8 mouse cellular contexts compared by ENCODE assay signal in genomic region chr1:78781899-78782298, GRCm38 (mm10). TPM values are rescaled to one million over a fixed set of nuclear protein-coding genes. Genes with fewer than 3 reads are reported as not detected.
DNase-seq lines count a peak whose midpoint lies in the region; ATAC-seq and TF ChIP-seq lines count a peak whose summit lies in the region.

No protein-coding gene starts in this region.

- no peak for TF ChIP-seq CTCF in lung, embryonic 14.5 days (IDR thresholded peaks at IDR 0.05; ENCODE audit: low read depth)

- H3K4me1 ChIP-seq in lung, embryonic 14.5 days (ENCODE audit: insufficient read depth): no peaks in the 10 kb centered on the region
- H3K4me1 ChIP-seq in hindbrain, embryonic 14.5 days (replicated peaks; ENCODE audit: control insufficient read depth, insufficient read depth, low read length): 0 out of 2 replicates have a peak, but pooled peaks cover 4% of the 10 kb centered on the region
- H3K4me1 ChIP-seq in neural tube, embryonic 12.5 days: no peaks in the 10 kb centered on the region

- H3K36me3 ChIP-seq in lung, embryonic 14.5 days (ENCODE audit: insufficient read depth): no peaks in the 10 kb centered on the region
- no peaks in the 10 kb centered on the region for H3K36me3 ChIP-seq in hindbrain, embryonic 14.5 days (replicated peaks; ENCODE audit: control insufficient read depth, insufficient read depth)
- H3K36me3 ChIP-seq in neural tube, embryonic 12.5 days: no peaks in the 10 kb centered on the region

- no peak overlapping the region for H3K27ac ChIP-seq in lung, embryonic 14.5 days (ENCODE audit: low read depth)
- peak overlapping the region; percentile 29; the same call in 1 of the 2 replicates for H3K27ac ChIP-seq in hindbrain, embryonic 14.5 days
- H3K27ac ChIP-seq in neural tube, embryonic 12.5 days: no peak overlapping the region

- no peak overlapping the region for H3K9ac ChIP-seq in lung, embryonic 14.5 days
- no peak overlapping the region for H3K9ac ChIP-seq in hindbrain, embryonic 14.5 days
- no peak overlapping the region for H3K9ac ChIP-seq in neural tube, embryonic 12.5 days

- WGBS in lung, embryonic 14.5 days: 23% methylated on average over 5 of the region's 5 CpGs
- WGBS in hindbrain, embryonic 14.5 days: 40% methylated on average over 5 of the region's 5 CpGs
- WGBS in neural tube, embryonic 12.5 days: 60% methylated on average over 5 of the region's 5 CpGs

- DNase-seq in cerebellum, postnatal 10 days: peak; percentile 42 to 56
- no peak for DNase-seq in cerebellum, adult 9-10 months
- DNase-seq in lung, embryonic 14.5 days: peak; percentile 94
- no peak for DNase-seq in lung, postnatal 4 days
- DNase-seq in hindbrain, embryonic 14.5 days (ENCODE audit: low spot score): peak; percentile 73
- DNase-seq in layer of hippocampus, adult 18-20 months (ENCODE audit: low spot score in 2 of 2): no peak
- no peak for DNase-seq in cerebellum, adult 11 months

- H3K9me3 ChIP-seq in lung, embryonic 14.5 days (ENCODE audit: low read depth, low read length): no peaks in the 10 kb centered on the region
- H3K9me3 ChIP-seq in hindbrain, embryonic 14.5 days (ENCODE audit: control insufficient read depth, low read length): no peaks in the 10 kb centered on the region
- H3K9me3 ChIP-seq in neural tube, embryonic 12.5 days: no peaks in the 10 kb centered on the region

- peak; percentile 97 for ATAC-seq in lung, embryonic 14.5 days (ENCODE audit: insufficient read depth)
- peak; percentile 64; the same call in 1 of the 2 replicates for ATAC-seq in hindbrain, embryonic 14.5 days (ENCODE audit: low FRiP score)
- ATAC-seq in neural tube, embryonic 12.5 days (ENCODE audit: low FRiP score, low read depth): peak; percentile 50

- H3K4me2 ChIP-seq in lung, embryonic 14.5 days: no peak overlapping the region
- H3K4me2 ChIP-seq in hindbrain, embryonic 14.5 days (replicated peaks): no peak overlapping the region
- no peak overlapping the region for H3K4me2 ChIP-seq in neural tube, embryonic 12.5 days (replicated peaks)

- H3K27me3 ChIP-seq in lung, embryonic 14.5 days (ENCODE audit: insufficient read depth, low read length): no peaks in the 10 kb centered on the region
- no peaks in the 10 kb centered on the region for H3K27me3 ChIP-seq in hindbrain, embryonic 14.5 days (ENCODE audit: control insufficient read depth, insufficient read depth, low read length)
- H3K27me3 ChIP-seq in neural tube, embryonic 12.5 days (replicated peaks): no peaks in the 10 kb centered on the region

- H3K4me3 ChIP-seq in lung, embryonic 14.5 days (ENCODE audit: low read depth, low read length): no peak overlapping the region
- H3K4me3 ChIP-seq in hindbrain, embryonic 14.5 days (replicated peaks; ENCODE audit: low read length): no peak overlapping the region
- no peak overlapping the region for H3K4me3 ChIP-seq in neural tube, embryonic 12.5 days

RNA-seq across cellular contexts. Expression of gene Kcne4, which starts 34.7 kb away (rescaled TPM):
- 10.9 and 12.4 TPM in 2 replicates for polyA plus RNA-seq in lung, embryonic 14.5 days (2014; fragmentation: Nextera tagmentation; extraction: Ambion mirVana)
- 1.1 and 1.7 TPM in 2 replicates for polyA plus RNA-seq in hindbrain, embryonic 14.5 days (2014; fragmentation: Nextera tagmentation; extraction: Ambion mirVana)
- 5.6 and 6.1 TPM in 2 replicates for polyA plus RNA-seq in neural tube, embryonic 12.5 days (2016; fragmentation: Nextera tagmentation; extraction: Ambion mirVana)
- total RNA-seq in layer of hippocampus, adult 18-20 months (2021): under 1 TPM; 0.84 to 0.87 TPM

Comparison
In these comparisons a context has a peak if more than half of its experiments do, and no peak if none do; other contexts are left out.
1. DNase-seq: peak in cerebellum, postnatal 10 days (2 of 2), lung, embryonic 14.5 days (single experiment) and hindbrain, embryonic 14.5 days (single experiment); none in cerebellum, adult 9-10 months (single experiment), lung, postnatal 4 days (0 of 2), layer of hippocampus, adult 18-20 months (0 of 2) and cerebellum, adult 11 months (single experiment).
2. Peak in every context shown above with its lines, with median percentiles within 50 percentile points of each other: ATAC-seq.